Mouse (Mus musculus): Measurements from ENCODE around the gene Slc38a10.
A peak's percentile ranks its signal among the peaks of the same experiment; 100 is the strongest.

The Slc38a10 gene

DNA sequence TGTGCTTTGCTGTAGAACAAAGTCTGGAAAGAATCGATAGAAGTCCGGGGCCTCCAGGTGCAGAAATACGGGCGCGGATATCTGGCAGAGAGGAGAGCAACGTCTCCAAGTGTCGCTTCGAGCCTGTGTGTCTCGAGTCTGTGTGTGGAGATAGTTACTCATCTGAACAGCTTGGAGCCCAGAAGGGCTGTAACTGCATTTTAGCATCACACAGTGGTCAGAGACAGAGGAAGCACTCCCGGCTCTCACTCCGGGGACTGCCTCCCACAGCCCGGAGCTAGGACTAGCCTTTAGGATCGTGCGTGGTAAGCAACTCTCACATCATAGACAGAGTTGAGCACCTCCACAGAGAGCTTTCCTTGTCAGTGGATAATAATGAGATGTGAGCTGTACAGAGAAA lies 22.1 kb upstream of the Slc38a10 start:
- DNase-seq = no peak

DNA sequence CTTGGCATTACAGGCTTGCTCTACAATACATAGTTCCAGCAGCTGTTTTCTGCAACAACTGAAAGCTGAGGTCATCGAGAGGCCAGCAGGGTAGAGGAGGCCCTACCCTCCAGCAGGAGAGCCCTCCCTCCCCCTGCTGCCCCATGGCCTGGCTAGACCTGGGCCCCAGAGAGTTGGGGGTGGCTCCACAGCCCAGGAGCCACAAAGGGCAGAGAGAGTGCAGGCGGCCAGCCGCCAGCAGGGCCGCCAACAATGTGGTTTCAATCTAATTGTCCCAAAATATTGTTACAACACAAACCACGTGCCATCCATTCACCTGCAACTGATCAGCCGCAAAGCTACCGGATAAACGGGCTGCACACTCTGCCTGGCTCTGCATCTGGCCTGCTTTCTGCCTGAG lies 20.0 kb upstream of the Slc38a10 start:
- DNase-seq = no peak

DNA sequence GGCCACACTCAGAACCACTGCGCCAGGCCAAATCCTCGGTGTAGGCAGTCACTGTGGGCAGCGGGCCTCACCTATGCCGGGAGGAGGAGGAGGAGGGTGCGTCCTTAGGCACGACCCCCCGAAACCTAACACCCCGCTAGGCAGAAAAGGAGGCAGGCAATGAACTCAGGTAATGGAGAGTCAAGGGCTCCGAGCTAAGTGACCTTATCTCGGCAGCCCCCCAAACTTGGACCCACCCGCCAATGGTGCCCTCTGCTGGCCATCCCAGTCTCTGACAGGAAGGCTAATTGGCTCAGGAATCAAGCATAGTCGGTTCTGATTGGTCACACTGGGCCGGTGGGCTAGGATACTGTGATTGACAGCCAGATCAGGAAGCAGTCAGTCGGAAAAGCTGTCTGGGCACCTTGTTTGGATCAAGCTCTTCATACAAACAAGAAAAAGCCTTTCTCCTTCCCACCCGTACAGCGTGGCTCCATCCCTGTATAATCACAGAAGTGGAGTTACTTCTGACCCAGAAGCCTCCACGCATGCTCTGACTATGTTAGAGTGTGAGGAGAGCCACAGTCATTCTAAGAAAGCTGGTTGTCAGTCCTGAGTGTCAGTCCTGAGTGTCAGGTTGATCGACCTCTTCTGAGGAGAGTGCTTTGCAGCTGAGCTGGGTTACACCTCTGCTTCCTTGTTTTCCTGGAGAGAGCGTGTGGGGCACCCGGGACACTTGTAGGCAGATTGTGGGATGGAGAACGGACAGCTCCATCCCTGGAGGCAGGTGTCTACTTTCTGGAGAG lies 18.3 kb upstream of the Slc38a10 start:
- DNase-seq = peak; percentile 85

DNA sequence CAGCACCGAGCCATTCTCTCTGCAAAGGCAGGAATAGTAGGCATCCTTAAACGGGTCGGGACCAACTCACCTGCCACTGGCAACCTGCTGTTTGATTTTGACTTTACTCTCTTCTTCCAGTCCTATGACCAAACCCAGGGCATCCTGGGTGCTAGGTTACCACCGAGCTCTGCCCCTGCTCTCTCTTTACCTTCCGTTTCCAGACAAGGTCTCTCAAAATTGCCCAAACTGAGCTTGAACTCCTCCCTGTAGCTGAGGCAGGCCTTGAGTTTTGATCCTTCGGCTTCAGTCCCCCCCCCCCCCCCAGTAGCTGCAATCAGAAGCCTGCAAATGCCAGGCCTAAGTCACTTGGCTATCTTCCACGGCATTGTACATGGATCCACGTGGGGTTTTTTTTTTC lies 17.4 kb upstream of the Slc38a10 start:
- no peak for DNase-seq

DNA sequence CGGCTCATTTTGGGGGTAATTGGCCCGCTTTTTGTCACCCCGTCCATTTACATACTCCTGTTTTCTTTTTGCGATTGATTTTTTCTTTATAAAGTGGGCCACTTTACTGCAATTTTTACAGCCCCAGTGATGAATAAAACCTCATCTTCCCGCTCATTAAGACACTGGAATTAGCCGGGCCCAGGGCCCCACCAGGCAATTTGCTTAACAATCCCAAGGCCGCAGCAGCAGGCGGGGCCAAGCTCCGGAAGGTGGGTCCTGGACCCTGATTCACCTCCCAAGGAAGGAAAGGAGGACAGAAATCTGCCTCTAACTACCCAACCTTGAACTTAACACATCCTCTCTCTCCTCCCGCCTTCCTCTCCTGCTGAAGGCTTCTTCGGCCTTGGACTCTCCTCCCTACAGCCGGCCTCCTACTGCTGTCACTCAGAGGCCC lies 16.8 kb upstream of the Slc38a10 start:
- DNase-seq = no peak

DNA sequence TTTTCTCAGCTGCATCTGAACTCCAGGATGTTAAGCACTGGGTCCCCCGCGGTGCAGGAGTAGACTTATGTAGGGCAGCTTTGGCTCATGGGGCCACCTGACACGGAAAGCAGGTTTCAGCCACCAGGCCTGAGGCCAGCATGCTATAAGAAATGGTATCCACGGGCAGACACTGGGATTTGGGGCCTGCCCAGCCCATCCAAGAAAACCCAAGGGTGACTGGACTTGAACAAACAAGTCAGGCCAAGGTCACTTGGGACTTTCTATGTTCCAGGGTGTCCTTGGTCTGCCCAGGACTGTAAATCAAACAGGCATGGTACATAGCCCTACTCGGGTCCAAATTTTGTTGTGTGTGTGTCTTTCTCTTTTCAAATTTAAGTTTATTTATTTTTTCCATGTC lies 15.9 kb upstream of the Slc38a10 start:
- DNase-seq = no peak

DNA sequence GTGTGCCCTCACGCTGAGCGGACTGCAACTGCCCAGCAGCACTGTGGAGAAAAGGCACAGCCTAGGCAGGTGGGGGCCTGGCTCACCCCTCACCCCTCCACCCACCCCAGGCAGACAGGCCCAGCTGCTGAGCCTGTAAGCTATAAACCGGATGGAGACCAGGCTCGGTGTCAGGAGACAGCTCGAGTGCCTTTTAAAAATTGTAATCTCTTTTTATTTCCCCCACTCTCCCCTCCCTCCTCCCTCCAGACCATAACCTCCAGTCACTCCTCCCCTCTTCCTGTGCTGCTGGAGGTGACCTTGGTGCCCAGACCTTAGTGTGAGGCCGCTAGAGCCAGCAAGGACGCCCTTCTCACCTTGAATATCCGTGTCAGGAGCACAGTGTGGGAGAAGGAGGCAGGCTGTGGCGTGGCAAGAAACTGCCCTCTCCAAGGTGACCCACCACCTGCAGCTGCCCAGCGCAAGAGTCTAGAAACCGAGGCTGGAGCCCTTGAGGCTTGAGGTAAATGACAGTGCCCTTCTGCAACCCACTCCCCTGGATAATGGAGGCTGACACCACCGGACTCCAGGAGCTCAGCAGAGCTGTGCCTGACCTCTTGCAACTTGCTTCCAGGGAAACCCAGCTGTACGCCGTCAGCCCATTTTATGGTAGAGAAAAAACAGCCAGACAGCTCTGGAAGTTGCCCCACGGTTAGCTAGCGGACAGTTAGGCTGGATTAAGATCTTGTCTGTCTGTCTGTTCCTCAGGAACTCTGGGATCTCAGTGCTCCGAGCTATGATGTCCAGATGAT lies 13.5 kb upstream of the Slc38a10 start:
- DNase-seq = no peak

DNA sequence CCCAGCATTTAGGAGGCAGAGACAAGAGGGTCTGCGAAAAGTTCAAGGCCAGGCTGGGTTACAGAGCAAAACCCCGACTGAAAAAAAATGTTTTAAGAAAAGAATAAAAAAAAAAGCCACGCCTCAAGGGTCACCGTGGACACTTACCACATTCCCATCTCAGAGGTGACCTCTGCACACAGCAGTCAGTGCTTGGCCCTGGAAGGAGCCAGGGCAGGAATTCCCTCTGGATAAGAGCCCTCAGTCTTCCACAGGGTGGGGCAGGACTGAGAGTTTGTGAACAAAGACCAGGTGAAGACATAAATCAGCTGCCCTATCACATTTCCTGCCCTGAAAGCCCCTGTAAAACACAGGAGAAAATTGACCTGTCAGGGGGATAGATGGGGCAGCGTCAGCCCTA lies 12.9 kb upstream of the Slc38a10 start:
- DNase-seq = no peak

DNA sequence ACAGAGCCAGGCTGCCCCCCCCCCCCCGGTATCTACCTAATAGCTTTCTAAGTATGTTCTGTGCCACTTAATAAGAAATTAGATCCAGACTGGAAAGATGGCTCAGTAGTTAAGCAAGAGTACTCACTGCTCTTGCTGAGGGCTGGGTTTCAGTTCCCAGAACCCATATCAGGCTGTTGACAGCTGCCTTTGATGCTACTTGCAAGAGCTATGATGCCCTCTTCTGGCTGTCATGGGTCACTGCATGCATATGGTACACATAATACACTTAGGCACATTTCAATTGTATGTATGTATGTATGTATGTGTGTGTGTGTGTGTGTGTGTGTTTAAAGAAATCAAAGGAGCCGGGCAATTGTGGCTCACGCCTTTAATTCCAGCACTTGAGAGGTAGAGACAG lies 12.1 kb upstream of the Slc38a10 start:
- DNase-seq = no peak

DNA sequence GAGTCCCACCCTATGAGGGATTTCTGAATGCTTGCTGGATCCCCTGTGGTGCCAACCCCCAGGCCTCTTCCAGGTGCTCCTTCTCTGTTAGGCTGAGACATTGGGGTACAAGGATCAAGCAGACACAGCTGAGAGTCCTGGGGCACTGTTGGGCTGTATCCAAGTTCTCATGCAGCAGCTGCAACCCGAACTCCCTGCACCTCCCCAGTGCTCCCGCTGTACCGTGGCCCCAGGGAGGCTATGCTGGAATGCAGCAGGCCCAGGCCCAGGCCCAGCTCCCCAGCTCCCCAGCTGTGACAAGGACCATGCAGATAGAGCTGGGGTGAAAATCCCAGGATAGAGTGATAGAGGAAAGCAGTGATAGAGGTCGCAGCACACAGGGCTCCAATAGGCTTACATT lies 10.1 kb upstream of the Slc38a10 start:
- no peak for DNase-seq

DNA sequence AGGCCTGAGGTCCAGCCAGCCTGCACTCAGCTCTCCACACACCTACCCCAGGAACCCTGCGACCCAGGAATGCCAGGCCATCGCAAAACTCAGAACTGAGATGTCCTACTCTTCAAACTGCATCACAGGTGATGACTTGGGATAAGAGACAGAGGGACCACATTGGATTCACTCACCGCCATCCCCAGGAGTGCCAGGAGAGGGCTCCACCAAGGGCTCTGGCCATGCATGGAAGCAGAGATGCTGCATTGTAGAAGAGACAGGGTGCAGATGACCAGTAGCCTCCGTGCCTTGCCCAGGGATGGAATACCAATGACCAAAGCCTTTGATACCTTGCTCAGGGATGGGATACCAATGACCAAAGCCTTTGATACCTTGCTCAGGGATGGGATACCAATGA lies 9.3 kb upstream of the Slc38a10 start:
- peak; percentile 44 for DNase-seq

DNA sequence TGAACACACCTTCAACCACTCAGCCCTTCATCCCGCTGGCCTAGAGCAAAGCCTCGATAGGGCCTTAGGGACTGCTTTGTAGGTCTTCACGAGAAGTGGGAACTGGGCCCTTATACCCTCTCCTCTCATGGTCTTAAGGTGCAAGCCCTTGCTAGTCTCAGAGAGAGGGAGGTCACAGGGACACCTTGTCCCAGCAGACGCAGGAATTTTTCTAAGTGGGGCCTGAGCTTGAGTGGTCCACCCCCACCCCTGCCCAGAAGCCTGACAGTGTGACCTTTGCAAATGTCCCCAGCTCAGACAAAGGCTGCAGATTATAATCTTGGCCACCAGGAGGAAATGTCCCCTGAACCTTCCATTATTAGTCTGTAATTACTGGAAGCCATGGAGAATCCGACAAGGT lies 8.5 kb upstream of the Slc38a10 start:
- DNase-seq = no peak

DNA sequence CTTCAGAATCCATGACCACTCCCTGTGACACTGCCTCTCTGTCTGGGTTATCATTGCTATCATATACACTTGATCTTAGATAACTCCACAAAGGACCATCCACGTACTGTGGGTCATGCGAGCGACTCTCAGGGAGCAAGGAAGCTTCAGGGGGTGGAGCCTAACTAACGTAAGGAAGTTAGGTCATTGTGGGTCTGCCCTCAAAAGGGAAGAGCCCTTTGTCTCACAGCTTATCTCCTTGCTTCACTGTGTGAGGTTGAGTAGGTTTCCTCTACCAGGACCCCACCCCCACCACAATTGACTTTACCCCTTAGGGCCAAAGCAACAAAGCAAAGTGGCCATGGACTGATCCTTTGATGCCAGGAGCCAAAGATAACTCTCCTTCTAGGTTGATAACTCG lies 7.7 kb upstream of the Slc38a10 start:
- no peak for DNase-seq

DNA sequence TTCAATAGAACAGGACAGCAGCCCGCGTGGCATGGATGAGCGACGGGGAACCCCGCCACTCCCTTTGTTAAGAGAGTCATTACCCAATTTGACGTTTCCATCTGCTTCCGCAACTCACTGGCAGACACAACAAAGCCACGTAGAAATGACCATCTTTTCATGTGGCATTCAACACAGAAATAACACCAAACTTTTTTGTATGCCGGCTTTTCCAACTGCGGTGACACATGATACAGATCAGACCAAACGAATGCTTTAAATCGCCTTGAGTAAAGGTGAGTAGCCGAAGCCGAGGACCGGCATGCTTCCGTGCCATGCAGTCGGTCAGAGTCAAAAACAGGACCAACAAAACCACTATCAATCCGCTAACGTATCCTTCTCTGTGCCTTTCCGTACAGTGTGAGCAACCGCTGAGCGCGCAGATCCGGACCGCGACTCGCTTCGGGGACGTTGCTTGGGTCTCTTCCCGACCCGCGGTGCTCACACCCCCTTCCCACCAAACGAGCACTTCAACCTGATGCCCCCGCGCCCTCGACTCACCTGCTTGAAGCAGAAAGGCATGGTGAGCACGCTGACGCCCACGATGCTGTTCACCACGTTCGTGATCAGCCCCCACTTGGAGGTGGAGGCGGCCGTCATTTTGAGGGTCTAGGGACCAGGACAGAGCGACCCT lies 570 bp downstream of the Slc38a10 start:
- peak; percentile 25 for DNase-seq

DNA sequence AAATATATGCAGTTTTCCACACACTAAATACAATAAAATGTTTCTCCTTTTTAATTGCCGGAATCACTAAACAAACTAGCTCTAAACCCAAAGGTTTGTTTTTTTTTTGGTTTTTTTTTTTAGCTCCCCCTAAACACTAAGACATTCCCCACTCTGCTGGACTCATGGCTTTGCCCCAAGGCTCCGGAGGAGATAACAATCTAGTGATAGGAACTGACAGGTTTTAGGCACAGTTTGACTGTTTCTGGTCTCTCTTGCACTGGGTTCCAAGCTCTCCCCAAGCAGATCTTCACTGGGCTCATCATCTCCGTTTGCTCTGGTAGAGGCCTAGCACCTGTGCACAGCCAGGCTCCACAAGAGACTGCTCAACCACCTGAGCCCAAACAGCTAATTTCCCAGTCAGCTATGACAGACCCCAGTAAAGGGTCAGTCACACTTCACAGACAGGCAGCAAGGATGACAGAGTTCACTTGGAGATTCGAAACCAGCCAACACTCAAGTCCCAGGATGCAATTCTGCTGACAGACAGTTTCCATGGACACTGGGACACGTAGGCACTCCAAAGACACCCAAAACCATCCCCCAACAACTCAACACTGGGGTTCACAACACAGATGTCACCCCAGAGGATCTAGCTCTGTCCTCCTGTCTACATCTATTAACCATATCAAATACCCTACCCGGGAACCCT lies 1.5 kb downstream of the Slc38a10 start:
- no peak for DNase-seq

DNA sequence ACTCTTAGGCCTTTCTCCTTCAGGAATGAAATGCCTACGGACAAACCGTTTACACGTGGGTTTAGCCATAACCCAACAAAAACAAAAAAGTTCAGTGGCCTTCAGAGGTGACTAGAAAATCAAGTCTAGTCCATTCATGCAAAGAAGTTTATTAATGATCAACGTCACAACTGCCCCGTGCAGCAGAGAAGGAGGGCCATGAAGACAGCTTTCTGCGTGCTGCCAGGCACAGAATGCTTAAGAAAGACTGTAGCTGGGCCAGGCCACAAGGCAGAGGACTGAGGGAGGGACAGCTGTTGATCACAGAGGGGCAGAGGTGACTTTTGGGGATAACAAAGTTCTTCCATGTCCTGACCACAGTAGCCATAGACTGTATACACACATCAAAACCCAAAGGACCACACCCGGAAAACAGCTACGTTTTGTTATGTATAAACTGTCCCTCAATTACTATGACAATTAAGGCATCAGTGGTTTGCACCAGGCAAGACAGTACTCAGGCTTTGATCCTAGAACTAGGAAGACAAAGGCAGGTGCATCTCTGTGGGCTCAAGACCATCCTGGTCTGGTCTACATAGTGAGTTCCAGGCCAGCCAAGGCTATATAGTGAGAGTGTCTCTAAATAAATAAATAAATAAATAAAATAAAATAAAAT lies 2.8 kb downstream of the Slc38a10 start:
- DNase-seq = no peak

DNA sequence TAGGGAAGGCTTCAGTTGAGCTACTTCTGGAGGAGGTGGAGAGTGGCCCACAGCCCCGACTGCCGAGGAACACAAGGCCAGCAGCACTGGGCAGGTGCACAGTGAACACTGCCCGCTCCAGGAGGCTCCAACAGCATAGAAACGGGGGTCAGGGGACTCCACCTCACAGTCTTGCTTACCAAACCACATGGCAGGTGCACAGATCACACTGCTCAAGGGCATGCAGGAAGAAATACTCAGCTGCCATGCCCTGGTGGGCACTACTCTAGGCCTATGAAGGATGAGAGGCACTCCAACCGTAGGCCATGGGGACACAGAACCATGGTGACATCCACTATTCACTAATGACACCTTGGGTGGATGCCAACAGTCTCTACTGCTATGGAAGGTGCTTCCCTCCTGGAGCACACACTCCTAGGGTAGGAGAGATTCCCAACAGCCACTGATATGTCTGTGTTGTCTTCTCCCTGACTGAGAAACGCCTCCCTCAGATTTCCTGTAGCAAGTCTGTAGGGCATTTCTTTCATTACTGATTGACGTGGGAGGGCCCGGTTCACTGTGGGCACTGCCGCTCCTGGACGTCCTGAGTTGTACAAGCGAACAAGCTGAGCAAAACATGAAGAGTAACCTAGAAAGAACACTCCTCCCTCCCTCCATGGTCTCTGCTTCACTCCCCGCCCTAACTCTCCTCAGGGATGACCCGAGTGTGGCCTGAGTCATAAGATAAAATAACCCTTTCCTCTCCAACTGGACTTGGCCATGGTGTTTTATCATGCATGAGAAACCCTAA lies 7.2 kb downstream of the Slc38a10 start:
- DNase-seq = no peak

DNA sequence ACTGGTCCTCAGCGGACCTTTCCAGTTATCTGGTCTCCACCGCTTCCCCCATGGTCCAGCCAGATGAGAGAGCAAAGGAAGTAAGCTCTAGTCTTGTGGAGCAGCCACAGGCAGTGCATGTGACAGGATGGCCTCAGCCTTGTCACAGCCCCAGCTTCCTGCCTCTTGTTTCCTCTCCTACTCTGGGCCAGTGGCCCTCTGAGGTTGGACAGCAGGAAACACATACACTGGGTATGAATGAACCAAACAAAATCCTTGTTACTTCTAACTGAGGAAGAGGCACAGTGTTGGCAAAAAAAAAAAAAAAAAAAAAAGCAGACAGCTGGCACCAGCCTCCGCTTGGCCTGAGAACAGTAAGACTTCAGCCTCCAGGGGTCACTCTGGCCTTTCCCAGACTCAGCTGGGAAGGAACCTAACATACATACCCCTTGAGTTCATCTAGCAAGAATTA lies 8.5 kb downstream of the Slc38a10 start:
- peak; percentile 69 for DNase-seq

DNA sequence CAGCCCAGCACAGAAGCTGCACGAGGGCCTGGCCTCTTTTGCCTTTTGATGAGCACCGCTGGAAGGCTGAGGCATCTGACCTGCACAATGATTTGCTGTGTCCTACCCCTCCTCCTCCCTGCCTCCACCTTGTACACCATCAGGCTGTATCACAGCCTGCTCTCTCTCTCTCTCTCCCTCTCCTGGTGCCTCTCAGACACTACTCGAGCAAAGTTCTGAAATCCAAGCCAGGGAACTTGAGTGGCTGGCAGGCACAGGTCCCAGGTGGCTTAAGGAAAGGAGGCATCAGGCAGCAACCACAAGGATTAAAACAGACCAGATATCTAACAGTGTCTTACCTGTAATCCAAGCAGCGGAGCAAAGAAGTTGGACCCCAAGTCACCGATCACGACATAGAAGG lies 10.9 kb downstream of the Slc38a10 start:
- DNase-seq = peak; percentile 39

DNA sequence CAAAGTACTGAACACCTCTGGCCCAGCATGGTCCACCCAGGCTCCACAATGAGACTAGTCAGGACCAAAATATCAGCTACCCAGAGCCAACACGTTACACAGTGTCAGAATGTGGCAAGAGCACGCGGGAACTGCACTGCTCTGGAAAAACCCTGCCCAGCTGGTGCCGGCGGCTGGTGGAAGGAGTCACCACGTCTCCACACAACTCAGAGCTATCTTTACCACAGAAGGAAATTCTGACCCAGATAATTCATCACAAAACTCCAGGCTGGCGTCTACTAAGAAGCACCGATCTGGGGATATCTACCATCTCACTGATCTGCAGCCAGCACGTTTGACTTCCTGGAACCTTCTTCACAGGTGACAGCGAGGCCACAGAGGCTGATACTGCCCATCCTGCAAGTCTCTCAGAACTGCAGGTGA lies 11.8 kb downstream of the Slc38a10 start:
- DNase-seq = no peak

DNA sequence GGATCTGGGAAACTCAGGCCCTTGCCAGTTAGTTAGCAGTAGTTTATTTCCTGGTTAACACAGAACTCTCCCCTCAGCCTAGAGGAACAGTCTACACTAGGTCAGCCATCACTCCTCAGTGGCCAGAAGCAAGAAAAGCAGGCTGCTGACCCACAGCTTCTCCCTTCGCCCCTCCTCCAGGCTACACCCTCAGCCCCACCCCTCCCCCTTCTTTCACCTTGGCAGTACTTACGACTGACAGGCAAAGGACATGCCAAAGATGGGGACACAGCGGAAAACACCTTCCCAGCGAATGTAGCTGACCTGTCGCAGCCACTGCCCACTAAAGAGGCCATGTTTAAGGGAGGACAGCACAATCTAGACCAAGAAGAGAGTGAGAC lies 13.5 kb downstream of the Slc38a10 start:
- DNase-seq = no peak
